Mouse (Mus musculus): ENCODE measurements at regions not wholly inside any gene's neighbourhood (a gene's known extent, or its start where the extent isn't known, plus 50 kb on each side); places are given as distances from the start of the nearest gene placed in this dataset.

GRCm38 (mm10) chr11:34973012-34973411 lies 139.6 kb upstream of the Spdl1 start:
- H3K4me2 ChIP-seq (ENCODE audit: low read depth, low read length): no peak overlapping the region
- H3K27me3 ChIP-seq (ENCODE audit: control insufficient read depth, insufficient read depth, low read length): no peaks in the 10 kb centered on the region
- no peak for ATAC-seq (replicated peaks; ENCODE audit: insufficient number of reproducible peaks, low FRiP score, low TSS enrichment, low read depth)
- no peaks in the 10 kb centered on the region for H3K9me3 ChIP-seq (replicated peaks; ENCODE audit: control insufficient read depth, low read length)
- no peak overlapping the region for H3K4me3 ChIP-seq (ENCODE audit: low read depth, low read length)
- no peak overlapping the region for H3K27ac ChIP-seq (replicated peaks; ENCODE audit: low read depth, low read length)
- DNase-seq (ENCODE audit: low spot score): no peak
- H3K4me1 ChIP-seq (ENCODE audit: control insufficient read depth, insufficient read depth, low read length): no peaks in the 10 kb centered on the region
- WGBS: 61% methylated on average over 5 of the region's 5 CpGs
- H3K36me3 ChIP-seq (replicated peaks; ENCODE audit: control insufficient read depth, insufficient read depth, low read depth, low read length): no peaks in the 10 kb centered on the region
- no peak overlapping the region for H3K9ac ChIP-seq (replicated peaks; ENCODE audit: low read length)

DNA sequence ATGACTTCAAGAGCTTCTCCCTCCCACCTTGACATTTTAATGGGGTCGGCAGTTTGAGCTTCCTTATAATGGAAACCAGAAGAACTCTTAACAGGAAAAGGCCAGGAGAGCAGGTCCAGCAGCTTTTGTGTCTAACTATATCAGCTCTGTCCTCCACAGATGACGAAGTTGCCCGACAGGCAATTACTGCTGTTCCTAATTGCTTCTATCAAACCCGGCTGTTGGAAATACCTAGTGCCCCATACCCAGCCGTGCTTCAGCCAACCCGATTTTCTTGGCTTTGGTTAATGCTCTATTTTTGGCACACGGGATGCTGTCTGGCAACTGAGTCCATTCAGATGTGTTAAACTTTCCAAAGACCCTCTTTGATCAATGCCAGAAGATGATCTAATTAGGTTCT lies 125.8 kb upstream of the Spdl1 start:
- no peak overlapping the region for H3K4me2 ChIP-seq (ENCODE audit: low read depth, low read length)
- no peak overlapping the region for H3K4me3 ChIP-seq (ENCODE audit: low read depth, low read length)
- 35% methylated on average over 7 of the region's 7 CpGs for WGBS
- H3K36me3 ChIP-seq (replicated peaks; ENCODE audit: control insufficient read depth, insufficient read depth, low read depth, low read length): no peaks in the 10 kb centered on the region
- DNase-seq (ENCODE audit: low spot score): peak; percentile 53
- no peaks in the 10 kb centered on the region for H3K4me1 ChIP-seq (ENCODE audit: control insufficient read depth, insufficient read depth, low read length)
- no peak overlapping the region for H3K9ac ChIP-seq (replicated peaks; ENCODE audit: low read length)
- H3K27me3 ChIP-seq (ENCODE audit: control insufficient read depth, insufficient read depth, low read length): no peaks in the 10 kb centered on the region
- no peak for ATAC-seq (replicated peaks; ENCODE audit: insufficient number of reproducible peaks, low FRiP score, low TSS enrichment, low read depth)
- H3K27ac ChIP-seq (replicated peaks; ENCODE audit: low read depth, low read length): no peak overlapping the region
- H3K9me3 ChIP-seq (replicated peaks; ENCODE audit: control insufficient read depth, low read length): no peaks in the 10 kb centered on the region

DNA sequence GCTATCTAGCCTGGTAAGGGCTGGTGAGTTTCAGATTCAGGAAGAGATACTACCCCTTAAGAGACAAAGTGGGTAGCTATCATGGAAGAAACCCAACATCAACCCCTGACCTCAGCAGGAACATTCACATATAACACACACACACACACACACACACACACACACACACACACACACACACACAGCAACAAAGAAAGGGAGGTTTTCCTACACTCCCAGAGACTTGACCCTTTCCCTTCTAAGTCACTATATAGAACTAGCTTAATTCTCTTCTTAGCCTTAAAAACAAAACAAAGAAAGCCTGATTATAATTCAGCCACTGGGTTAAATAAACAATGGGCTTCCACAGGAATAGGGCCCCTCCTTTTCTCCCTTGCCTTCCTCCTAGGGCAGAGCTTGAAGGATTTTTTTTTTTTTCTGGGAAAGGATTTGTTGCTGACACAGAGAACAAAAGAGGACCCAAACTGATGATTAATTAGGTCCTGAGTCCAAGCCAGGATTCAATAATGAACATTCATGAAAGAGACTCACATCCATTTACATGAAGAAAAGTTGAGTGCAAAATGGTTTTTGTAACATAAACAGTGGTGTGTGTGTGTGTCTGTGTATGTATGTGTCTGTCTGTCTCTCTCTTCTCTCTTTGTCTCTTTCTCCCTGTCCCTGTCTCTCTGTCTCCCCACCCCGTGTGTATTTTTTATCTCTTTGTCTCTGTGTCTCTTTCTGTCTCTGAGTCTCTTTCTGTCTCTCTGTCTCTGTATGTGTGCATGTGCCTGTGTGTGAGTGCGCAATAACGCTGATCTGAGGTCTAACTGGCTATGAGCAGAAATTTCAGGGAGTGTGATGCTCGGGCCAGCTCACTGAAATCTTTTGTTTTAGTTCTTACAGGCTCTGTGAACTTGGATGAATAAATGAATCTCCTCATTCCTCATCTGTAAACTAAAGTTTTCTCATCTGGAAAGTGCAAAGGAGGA lies 108.3 kb upstream of the Spdl1 start:
- ATAC-seq (replicated peaks; ENCODE audit: insufficient number of reproducible peaks, low FRiP score, low TSS enrichment, low read depth) (no peak), DNase-seq (ENCODE audit: low spot score) (peak; percentile 12)
- Histone ChIP-seq H3K27ac (replicated peaks; ENCODE audit: low read depth, low read length) (no peak overlapping the region), H3K4me1 (ENCODE audit: control insufficient read depth, insufficient read depth, low read length) (no peaks in the 10 kb centered on the region), H3K9me3 (replicated peaks; ENCODE audit: control insufficient read depth, low read length) (no peaks in the 10 kb centered on the region), H3K36me3 (replicated peaks; ENCODE audit: control insufficient read depth, insufficient read depth, low read depth, low read length) (no peaks in the 10 kb centered on the region), H3K9ac (replicated peaks; ENCODE audit: low read length) (no peak overlapping the region), H3K4me3 (ENCODE audit: low read depth, low read length) (no peak overlapping the region), H3K27me3 (ENCODE audit: control insufficient read depth, insufficient read depth, low read length) (no peaks in the 10 kb centered on the region), H3K4me2 (ENCODE audit: low read depth, low read length) (no peak overlapping the region)
- 61% methylated on average over 4 of the region's 4 CpGs for whole genome bisulfite sequencing

GRCm38 (mm10) chr11:34940151-34940550 lies 106.7 kb upstream of the Spdl1 start:
- Histone ChIP-seq H3K36me3 (replicated peaks; ENCODE audit: control insufficient read depth, insufficient read depth, low read depth, low read length) (no peaks in the 10 kb centered on the region), H3K4me3 (ENCODE audit: low read depth, low read length) (no peak overlapping the region), H3K9ac (replicated peaks; ENCODE audit: low read length) (no peak overlapping the region), H3K27ac (replicated peaks; ENCODE audit: low read depth, low read length) (no peak overlapping the region), H3K4me1 (ENCODE audit: control insufficient read depth, insufficient read depth, low read length) (no peaks in the 10 kb centered on the region), H3K4me2 (ENCODE audit: low read depth, low read length) (no peak overlapping the region), H3K9me3 (replicated peaks; ENCODE audit: control insufficient read depth, low read length) (no peaks in the 10 kb centered on the region), H3K27me3 (ENCODE audit: control insufficient read depth, insufficient read depth, low read length) (no peaks in the 10 kb centered on the region)
- ATAC-seq (replicated peaks; ENCODE audit: insufficient number of reproducible peaks, low FRiP score, low TSS enrichment, low read depth): 0 out of 2 replicates have a peak, but pooled peaks have one; percentile 29
- 71% methylated on average over 8 of the region's 8 CpGs for WGBS
- DNase-seq (ENCODE audit: low spot score): no peak

- Histone ChIP-seq H3K4me2 (ENCODE audit: low read depth, low read length) (no peak overlapping the region), H3K4me3 (ENCODE audit: low read depth, low read length) (no peak overlapping the region), H3K9ac (replicated peaks; ENCODE audit: low read length) (no peak overlapping the region), H3K27ac (replicated peaks; ENCODE audit: low read depth, low read length) (no peak overlapping the region), H3K27me3 (ENCODE audit: control insufficient read depth, insufficient read depth, low read length) (no peaks in the 10 kb centered on the region), H3K36me3 (replicated peaks; ENCODE audit: control insufficient read depth, insufficient read depth, low read depth, low read length) (no peaks in the 10 kb centered on the region), H3K4me1 (ENCODE audit: control insufficient read depth, insufficient read depth, low read length) (no peaks in the 10 kb centered on the region), H3K9me3 (replicated peaks; ENCODE audit: control insufficient read depth, low read length) (no peaks in the 10 kb centered on the region)
- WGBS: 77% methylated on average over 4 of the region's 4 CpGs
- DNase-seq (ENCODE audit: low spot score) (no peak), ATAC-seq (replicated peaks; ENCODE audit: insufficient number of reproducible peaks, low FRiP score, low TSS enrichment, low read depth) (no peak)
Observed at GRCm38 (mm10) chr11:34939002-34939401, 105.6 kb upstream of the Spdl1 start.

- Histone ChIP-seq H3K4me2 (ENCODE audit: low read depth, low read length) (no peak overlapping the region), H3K27ac (replicated peaks; ENCODE audit: low read depth, low read length) (no peak overlapping the region), H3K9me3 (replicated peaks; ENCODE audit: control insufficient read depth, low read length) (no peaks in the 10 kb centered on the region), H3K36me3 (replicated peaks; ENCODE audit: control insufficient read depth, insufficient read depth, low read depth, low read length) (no peaks in the 10 kb centered on the region), H3K4me3 (ENCODE audit: low read depth, low read length) (no peak overlapping the region), H3K27me3 (ENCODE audit: control insufficient read depth, insufficient read depth, low read length) (no peaks in the 10 kb centered on the region), H3K4me1 (ENCODE audit: control insufficient read depth, insufficient read depth, low read length) (no peaks in the 10 kb centered on the region), H3K9ac (replicated peaks; ENCODE audit: low read length) (no peak overlapping the region)
- DNase-seq (ENCODE audit: low spot score) (no peak), ATAC-seq (replicated peaks; ENCODE audit: insufficient number of reproducible peaks, low FRiP score, low TSS enrichment, low read depth) (no peak)
Observed at GRCm38 (mm10) chr11:34932191-34932590, 98.8 kb upstream of the Spdl1 start.

- no peak overlapping the region for H3K9ac ChIP-seq (replicated peaks; ENCODE audit: low read length)
- H3K4me1 ChIP-seq (ENCODE audit: control insufficient read depth, insufficient read depth, low read length): no peaks in the 10 kb centered on the region
- no peaks in the 10 kb centered on the region for H3K36me3 ChIP-seq (replicated peaks; ENCODE audit: control insufficient read depth, insufficient read depth, low read depth, low read length)
- no peak overlapping the region for H3K4me2 ChIP-seq (ENCODE audit: low read depth, low read length)
- H3K4me3 ChIP-seq (ENCODE audit: low read depth, low read length): no peak overlapping the region
- no peak overlapping the region for H3K27ac ChIP-seq (replicated peaks; ENCODE audit: low read depth, low read length)
- H3K27me3 ChIP-seq (ENCODE audit: control insufficient read depth, insufficient read depth, low read length): no peaks in the 10 kb centered on the region
- no peak for ATAC-seq (replicated peaks; ENCODE audit: insufficient number of reproducible peaks, low FRiP score, low TSS enrichment, low read depth)
- 60% methylated on average over 1 of the region's 1 CpGs for WGBS
- no peaks in the 10 kb centered on the region for H3K9me3 ChIP-seq (replicated peaks; ENCODE audit: control insufficient read depth, low read length)
- DNase-seq (ENCODE audit: low spot score): no peak
Observed at GRCm38 (mm10) chr11:34917175-34917574, 83.7 kb upstream of the Spdl1 start.

- ATAC-seq (replicated peaks; ENCODE audit: insufficient number of reproducible peaks, low FRiP score, low TSS enrichment, low read depth) (no peak), DNase-seq (ENCODE audit: low spot score) (no peak)
- Histone ChIP-seq H3K27me3 (ENCODE audit: control insufficient read depth, insufficient read depth, low read length) (no peaks in the 10 kb centered on the region), H3K4me3 (ENCODE audit: low read depth, low read length) (no peak overlapping the region), H3K4me1 (ENCODE audit: control insufficient read depth, insufficient read depth, low read length) (no peaks in the 10 kb centered on the region), H3K9ac (replicated peaks; ENCODE audit: low read length) (no peak overlapping the region), H3K9me3 (replicated peaks; ENCODE audit: control insufficient read depth, low read length) (no peaks in the 10 kb centered on the region), H3K4me2 (ENCODE audit: low read depth, low read length) (no peak overlapping the region), H3K27ac (replicated peaks; ENCODE audit: low read depth, low read length) (no peak overlapping the region), H3K36me3 (replicated peaks; ENCODE audit: control insufficient read depth, insufficient read depth, low read depth, low read length) (no peaks in the 10 kb centered on the region)
- 20% methylated on average over 5 of the region's 5 CpGs for WGBS
Observed at GRCm38 (mm10) chr11:34909841-34910240, 76.4 kb upstream of the Spdl1 start.
